Mouse (Mus musculus) spleen, adult 2 months (tissue): ENCODE data around the gene Mpzl3.

Experiments used
- CTCF ChIP-seq: fragments of 200-500 bp; IDR thresholded peaks from 2 replicates; pipeline ENCODE4 v1.5.1; 2011; ENCODE audit warnings: mild to moderate bottlenecking, inconsistent platforms; ENCODE audit not compliant: insufficient read depth, insufficient read length, insufficient replicate concordance; ENCODE audit errors: extremely low read depth
- POLR2A ChIP-seq: fragments of 200-500 bp; IDR thresholded peaks from 2 replicates; pipeline ENCODE4 v1.6.1; 2011; ENCODE audit warnings: low read depth, low read length, inconsistent platforms

- no peak for TF ChIP-seq CTCF
- TF ChIP-seq POLR2A = no peak
These were observed 12.8 kb upstream of the Mpzl3 start for GRCm38 (mm10) chr9:45042056-45042720.
